Mouse (Mus musculus): ENCODE measurements around the gene C130050O18Rik. TPM values are rescaled to one million over a fixed set of nuclear protein-coding genes. Genes with fewer than 3 reads are reported as not detected.
"Not testable (repeated sequence)": the region's sequence is repeated elsewhere in the genome, so short reads cannot be mapped to it uniquely, and the experiment has no call there.

The C130050O18Rik gene
- polyA plus RNA-seq, 1 experiment from 2014 or later: 0.20 TPM

DNA sequence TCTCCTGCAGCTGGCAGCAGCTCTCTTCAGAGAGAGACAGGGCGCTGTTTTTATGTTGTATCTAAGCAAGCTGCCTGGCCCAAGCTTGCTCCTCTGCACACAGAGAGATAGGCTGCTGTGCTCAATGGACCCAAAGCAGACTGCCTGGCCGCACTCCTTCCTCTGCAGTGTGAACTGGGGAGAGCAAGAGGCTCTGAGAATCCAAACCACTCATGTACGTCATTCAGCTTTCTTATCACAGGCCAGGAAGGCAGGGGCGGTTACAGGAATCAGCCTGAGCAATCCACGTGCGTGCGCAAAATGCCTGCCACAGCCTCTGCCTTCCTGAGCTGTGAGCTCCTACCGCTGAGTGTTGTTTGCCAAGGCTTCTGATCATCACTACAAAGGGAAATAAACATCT, 22.3 kb upstream of the C130050O18Rik start:
- no peak for ATAC-seq (replicated peaks)
- Histone ChIP-seq H3K9me3 (no peaks in the 10 kb centered on the region), H3K27me3 (no peaks in the 10 kb centered on the region), H3K4me2 (replicated peaks) (no peak overlapping the region), H3K4me1 (peaks cover 19% of the 10 kb centered on the region), H3K9ac (replicated peaks) (no peak overlapping the region), H3K27ac (replicated peaks) (no peak overlapping the region), H3K36me3 (no peaks in the 10 kb centered on the region), H3K4me3 (no peak overlapping the region)
- WGBS: 72% methylated on average over 8 of the region's 8 CpGs

DNA sequence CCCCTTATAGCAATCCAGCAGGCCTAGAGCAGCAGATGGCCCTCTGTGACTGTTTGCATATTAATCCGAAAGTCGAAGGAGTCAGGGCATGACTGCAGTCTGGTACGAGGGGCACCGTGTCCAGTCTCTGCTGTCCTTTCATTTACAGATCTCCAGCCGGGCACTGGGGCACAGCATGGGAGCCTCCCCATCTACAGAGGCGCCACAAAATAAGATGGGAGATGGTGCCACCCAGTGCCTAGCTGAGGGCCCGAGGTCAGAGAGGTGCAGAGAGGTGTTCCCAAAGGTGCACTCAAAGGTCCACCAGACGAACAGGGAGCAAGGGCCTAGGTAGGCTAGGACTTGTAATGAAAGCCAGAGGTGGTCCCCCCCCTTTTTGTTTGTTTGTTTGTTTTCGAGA, 21.8 kb upstream of the C130050O18Rik start:
- Histone ChIP-seq H3K4me2 (replicated peaks) (no peak overlapping the region), H3K4me1 (peaks cover 24% of the 10 kb centered on the region), H3K27ac (replicated peaks) (no peak overlapping the region), H3K9ac (replicated peaks) (no peak overlapping the region), H3K36me3 (no peaks in the 10 kb centered on the region), H3K27me3 (no peaks in the 10 kb centered on the region), H3K4me3 (no peak overlapping the region), H3K9me3 (no peaks in the 10 kb centered on the region)
- 80% methylated on average over 9 of the region's 9 CpGs for WGBS
- no peak for ATAC-seq (replicated peaks)

- Histone ChIP-seq H3K4me2 (replicated peaks) (no peak overlapping the region), H3K4me1 (peaks cover 30% of the 10 kb centered on the region), H3K36me3 (no peaks in the 10 kb centered on the region), H3K27me3 (no peaks in the 10 kb centered on the region), H3K9ac (replicated peaks) (no peak overlapping the region), H3K4me3 (no peak overlapping the region), H3K9me3 (no peaks in the 10 kb centered on the region), H3K27ac (replicated peaks) (no peak overlapping the region)
- 86% methylated on average over 10 of the region's 10 CpGs for WGBS
- ATAC-seq (replicated peaks): no peak
Observed at GRCm38 (mm10) chr5:139384531-139384930, 20.5 kb upstream of the C130050O18Rik start.

GRCm38 (mm10) chr5:139386047-139386446, 19.0 kb upstream of the C130050O18Rik start:
- no peak overlapping the region for H3K9ac ChIP-seq (replicated peaks)
- H3K36me3 ChIP-seq: no peaks in the 10 kb centered on the region
- ATAC-seq (replicated peaks): no peak
- WGBS: 92% methylated on average over 5 of the region's 5 CpGs
- no peak overlapping the region for H3K4me2 ChIP-seq (replicated peaks)
- no peaks in the 10 kb centered on the region for H3K9me3 ChIP-seq
- peaks cover 24% of the 10 kb centered on the region for H3K4me1 ChIP-seq
- H3K27ac ChIP-seq (replicated peaks): no peak overlapping the region
- H3K4me3 ChIP-seq: no peak overlapping the region
- H3K27me3 ChIP-seq: no peaks in the 10 kb centered on the region

- ATAC-seq (replicated peaks): 0 out of 2 replicates have a peak, but pooled peaks have one; percentile 11
- Histone ChIP-seq H3K9ac (replicated peaks) (no peak overlapping the region), H3K4me1 (peaks cover 20% of the 10 kb centered on the region), H3K27ac (replicated peaks) (peak overlapping the region; percentile 18; the same call in 1 of the 2 replicates), H3K36me3 (no peaks in the 10 kb centered on the region), H3K4me3 (no peak overlapping the region), H3K4me2 (replicated peaks) (no peak overlapping the region), H3K9me3 (no peaks in the 10 kb centered on the region), H3K27me3 (no peaks in the 10 kb centered on the region)
- 82% methylated on average over 10 of the region's 10 CpGs for WGBS
Observed at GRCm38 (mm10) chr5:139387329-139388194, 17.5 kb upstream of the C130050O18Rik start.

DNA sequence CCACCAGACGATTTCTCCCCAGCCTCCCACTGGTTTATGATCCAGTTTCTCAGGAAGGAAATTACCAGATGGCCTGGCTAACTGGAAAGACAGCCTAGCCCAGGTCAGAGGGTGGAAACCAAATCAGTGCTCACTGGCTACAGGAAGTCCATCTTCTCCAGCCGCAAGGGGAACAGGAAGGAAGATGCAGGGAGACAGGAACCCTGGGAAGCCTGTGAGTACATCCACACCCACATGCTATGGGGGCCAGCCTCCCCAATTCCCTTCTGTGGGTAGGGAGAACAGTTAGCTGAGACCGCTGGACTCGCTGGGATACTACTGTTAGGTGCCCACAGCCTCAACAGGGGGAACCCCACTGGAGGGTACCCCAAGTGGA, 16.9 kb upstream of the C130050O18Rik start:
- no peak for ATAC-seq (replicated peaks)
- no peak overlapping the region for H3K4me3 ChIP-seq
- H3K9ac ChIP-seq (replicated peaks): no peak overlapping the region
- WGBS: 80% methylated on average over 4 of the region's 4 CpGs
- H3K4me1 ChIP-seq: peaks cover 20% of the 10 kb centered on the region
- H3K4me2 ChIP-seq (replicated peaks): no peak overlapping the region
- no peaks in the 10 kb centered on the region for H3K36me3 ChIP-seq
- no peaks in the 10 kb centered on the region for H3K27me3 ChIP-seq
- no peaks in the 10 kb centered on the region for H3K9me3 ChIP-seq
- peak overlapping the region; percentile 19; the same call in 1 of the 2 replicates for H3K27ac ChIP-seq (replicated peaks)

- 0 out of 2 replicates have a peak overlapping the region, but pooled peaks have one; percentile 15 for H3K9ac ChIP-seq (replicated peaks)
- H3K4me1 ChIP-seq: peaks cover 20% of the 10 kb centered on the region
- H3K36me3 ChIP-seq: no peaks in the 10 kb centered on the region
- no peaks in the 10 kb centered on the region for H3K9me3 ChIP-seq
- H3K27me3 ChIP-seq: no peaks in the 10 kb centered on the region
- 0 out of 2 replicates have a peak overlapping the region, but pooled peaks have one; percentile 29 for H3K27ac ChIP-seq (replicated peaks)
- WGBS: 75% methylated on average over 17 of the region's 17 CpGs
- no peak overlapping the region for H3K4me2 ChIP-seq (replicated peaks)
- ATAC-seq (replicated peaks): no peak
- no peak overlapping the region for H3K4me3 ChIP-seq
Observed at GRCm38 (mm10) chr5:139388694-139389675, 16.1 kb upstream of the C130050O18Rik start.

- H3K36me3 ChIP-seq: no peaks in the 10 kb centered on the region
- H3K27me3 ChIP-seq: no peaks in the 10 kb centered on the region
- peaks cover 20% of the 10 kb centered on the region for H3K4me1 ChIP-seq
- ATAC-seq (replicated peaks): no peak; the same call in 1 of the 2 replicates
- H3K4me3 ChIP-seq: no peak overlapping the region
- WGBS: 51% methylated on average over 6 of the region's 6 CpGs
- peak overlapping the region; percentile 29; the same call in 1 of the 2 replicates for H3K27ac ChIP-seq (replicated peaks)
- 0 out of 2 replicates have a peak overlapping the region, but pooled peaks have one; percentile 15 for H3K9ac ChIP-seq (replicated peaks)
- no peaks in the 10 kb centered on the region for H3K9me3 ChIP-seq
- no peak overlapping the region for H3K4me2 ChIP-seq (replicated peaks)
Observed at GRCm38 (mm10) chr5:139389676-139390061, 15.4 kb upstream of the C130050O18Rik start.

- H3K27me3 ChIP-seq; H3K36me3 ChIP-seq; H3K9ac ChIP-seq (replicated peaks); H3K4me2 ChIP-seq (replicated peaks); H3K27ac ChIP-seq (replicated peaks); H3K9me3 ChIP-seq; H3K4me3 ChIP-seq; ATAC-seq (replicated peaks): not testable (repeated sequence)
- 88% methylated on average over 5 of the region's 5 CpGs for WGBS
- peaks cover 20% of the 10 kb centered on the region for H3K4me1 ChIP-seq
Observed at GRCm38 (mm10) chr5:139390324-139391119, 14.6 kb upstream of the C130050O18Rik start.

DNA sequence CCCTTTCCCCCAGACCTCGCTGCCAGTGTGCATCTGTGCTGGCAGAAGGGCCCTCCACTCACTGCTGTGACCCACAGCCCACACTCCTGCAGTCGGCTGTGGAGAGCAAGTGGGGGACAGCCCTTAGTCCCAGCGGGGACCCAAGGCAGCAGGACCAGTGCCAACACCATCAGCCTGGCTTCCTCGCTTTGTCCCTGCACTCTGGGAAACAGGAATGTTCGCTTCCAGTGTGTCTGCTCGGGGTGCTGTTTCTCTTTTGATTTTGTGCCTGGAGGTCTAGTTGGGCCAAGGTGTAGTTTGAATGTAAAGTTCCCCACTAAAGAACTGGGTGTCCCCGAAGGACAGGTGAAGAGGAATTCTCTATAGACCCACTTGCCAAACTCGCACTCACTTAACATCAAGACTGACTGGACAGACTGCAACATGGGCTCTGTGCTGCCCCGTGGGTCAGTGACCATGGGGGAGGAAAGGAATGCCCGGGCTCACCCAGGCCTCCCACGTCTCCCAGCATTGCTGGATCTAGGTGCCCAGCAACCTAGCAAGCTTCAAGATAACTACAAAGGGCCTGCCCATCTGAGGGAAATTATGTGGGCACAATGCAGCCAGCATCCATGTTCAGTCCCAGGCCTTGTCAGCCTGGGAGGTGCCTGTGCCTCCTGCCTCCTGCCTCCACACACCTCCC, 13.6 kb upstream of the C130050O18Rik start:
- H3K36me3 ChIP-seq: no peaks in the 10 kb centered on the region
- no peaks in the 10 kb centered on the region for H3K9me3 ChIP-seq
- no peak for ATAC-seq (replicated peaks)
- no peak overlapping the region for H3K9ac ChIP-seq (replicated peaks)
- 78% methylated on average over 11 of the region's 11 CpGs for WGBS
- H3K27me3 ChIP-seq: no peaks in the 10 kb centered on the region
- no peak overlapping the region for H3K4me2 ChIP-seq (replicated peaks)
- no peak overlapping the region for H3K4me3 ChIP-seq
- peaks cover 20% of the 10 kb centered on the region for H3K4me1 ChIP-seq
- no peak overlapping the region for H3K27ac ChIP-seq (replicated peaks)

Data from forebrain, embryonic 15.5 days (tissue).